ENCODE assay signal across 16 mouse cellular contexts in the genomic region with DNA sequence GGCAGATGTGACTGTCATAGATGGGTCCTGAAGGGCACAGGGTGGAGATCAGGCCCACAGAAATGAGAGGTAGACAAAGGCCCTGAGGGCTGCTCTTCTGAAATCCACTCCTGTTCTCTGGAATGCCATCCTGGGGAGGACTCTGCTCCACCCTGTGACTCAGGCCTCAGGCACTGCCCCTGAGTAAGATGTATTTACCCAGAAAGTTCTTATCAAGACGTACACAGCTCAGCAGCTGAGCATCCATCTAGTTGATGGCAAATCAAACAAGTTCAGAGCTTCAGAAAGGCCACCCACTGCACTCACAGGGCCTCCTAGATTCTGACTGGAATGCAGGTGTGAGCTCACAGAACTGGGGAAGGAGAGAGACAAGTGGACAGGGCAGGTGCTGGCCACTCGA. TPM values are rescaled to one million over a fixed set of nuclear protein-coding genes. Genes with fewer than 3 reads are reported as not detected.
DNase-seq lines count a peak whose midpoint lies in the region; ATAC-seq and TF ChIP-seq lines count a peak whose summit lies in the region.
"Had no signal": no experiment of that assay in that cellular context is flagged by ENCODE, and none has a peak within 500 bp of the region (broad histone marks: within the 10 kb centered on the region; RNA-seq: fewer than 3 reads in every experiment).

No protein-coding gene starts in this region.

- in situ Hi-C loops in Patski (cut with MboI; ENCODE audit: low pct_unique_long_range_greater_than_20kb): no loop called here

- H3K9ac ChIP-seq in forebrain, embryonic 13.5 days: no peak overlapping the region
- H3K9ac ChIP-seq in liver, embryonic 14.5 days (replicated peaks): peak overlapping the region; percentile 59
- H3K9ac ChIP-seq: heart, embryonic 15.5 days; hindbrain, embryonic 15.5 days; limb, embryonic 15.5 days had no signal

- H3K4me2 ChIP-seq in forebrain, embryonic 13.5 days: no peak overlapping the region
- H3K4me2 ChIP-seq in liver, embryonic 14.5 days (ENCODE audit: low read depth): peak overlapping the region; percentile 52
- H3K4me2 ChIP-seq: heart, embryonic 15.5 days; hindbrain, embryonic 15.5 days; limb, embryonic 15.5 days had no signal

- peak; percentile 61 for TF ChIP-seq EP300 in liver, embryonic 14.5 days (IDR thresholded peaks at IDR 0.05; ENCODE audit: low read depth)

- TF ChIP-seq CTCF in Patski (IDR thresholded peaks at IDR 0.05): no peak
- no peak for TF ChIP-seq CTCF in liver, embryonic 14.5 days (IDR thresholded peaks at IDR 0.05; ENCODE audit: low read depth)

- CTCF ChIA-PET in Patski (lab: Charles Lee): interaction anchor here (1.4 kb wide), 1 partner anchor 161 kb away, joined by 4 read pairs; no protein-coding TSS in a partner anchor

- peaks cover 10% of the 10 kb centered on the region for H3K4me1 ChIP-seq in forebrain, embryonic 10.5 days
- no peaks in the 10 kb centered on the region for H3K4me1 ChIP-seq in forebrain, embryonic 13.5 days
- H3K4me1 ChIP-seq in liver, embryonic 14.5 days (replicated peaks; ENCODE audit: control insufficient read depth in 2 of 2, insufficient read depth in 2 of 2, low read length in 1 of 2): peaks cover 29 to 43% of the 10 kb centered on the region in 2 experiments
- H3K4me1 ChIP-seq: heart, embryonic 15.5 days; hindbrain, embryonic 15.5 days; limb, embryonic 15.5 days had no signal

- POLR2A ChIA-PET in Patski (lab: Charles Lee): interaction anchor here (0.6 kb wide), 2 partner anchors 76 to 145 kb away, joined by 3 to 4 read pairs; no protein-coding TSS in a partner anchor

- peak overlapping the region; percentile 45; the same call in 1 of the 2 replicates for H3K27ac ChIP-seq in forebrain, embryonic 10.5 days
- H3K27ac ChIP-seq in forebrain, embryonic 13.5 days: no peak overlapping the region
- peak overlapping the region; percentile 90 for H3K27ac ChIP-seq in liver, embryonic 14.5 days
- H3K27ac ChIP-seq: gastrocnemius, adult 2 months; heart, embryonic 15.5 days; hindbrain, embryonic 15.5 days; limb, embryonic 15.5 days had no signal

- WGBS in forebrain, embryonic 10.5 days: 65% methylated on average over 2 of the region's 2 CpGs
- 70% methylated on average over 2 of the region's 2 CpGs for WGBS in forebrain, embryonic 13.5 days
- 13% methylated on average over 2 of the region's 2 CpGs for WGBS in liver, embryonic 14.5 days (ENCODE audit: insufficient replicate concordance)

- H3K27me3 ChIP-seq in forebrain, embryonic 10.5 days (ENCODE audit: poor library complexity, severe bottlenecking): peaks cover 30% of the 10 kb centered on the region
- no peaks in the 10 kb centered on the region for H3K27me3 ChIP-seq in forebrain, embryonic 13.5 days
- no peaks in the 10 kb centered on the region for H3K27me3 ChIP-seq in Patski
- no peaks in the 10 kb centered on the region for H3K27me3 ChIP-seq in liver, embryonic 14.5 days (ENCODE audit: control insufficient read depth, insufficient read depth, low read length)
- H3K27me3 ChIP-seq: hindbrain, embryonic 15.5 days; limb, embryonic 15.5 days had no signal

- no peaks in the 10 kb centered on the region for H3K36me3 ChIP-seq in forebrain, embryonic 10.5 days (replicated peaks)
- no peaks in the 10 kb centered on the region for H3K36me3 ChIP-seq in forebrain, embryonic 13.5 days (ENCODE audit: poor library complexity, severe bottlenecking)
- H3K36me3 ChIP-seq in liver, embryonic 14.5 days (replicated peaks; ENCODE audit: control insufficient read depth, insufficient read depth, low read depth): no peaks in the 10 kb centered on the region
- H3K36me3 ChIP-seq: heart, embryonic 15.5 days; hindbrain, embryonic 15.5 days; limb, embryonic 15.5 days had no signal

- no peaks in the 10 kb centered on the region for H3K9me3 ChIP-seq in forebrain, embryonic 10.5 days
- no peaks in the 10 kb centered on the region for H3K9me3 ChIP-seq in forebrain, embryonic 13.5 days (replicated peaks)
- no peaks in the 10 kb centered on the region for H3K9me3 ChIP-seq in liver, embryonic 14.5 days (ENCODE audit: control insufficient read depth, low read length)
- H3K9me3 ChIP-seq: heart, embryonic 15.5 days; hindbrain, embryonic 15.5 days; limb, embryonic 15.5 days had no signal

- DNase-seq in forebrain, embryonic 10.5 days (ENCODE audit: extremely low spot score, low spot score): no peak
- no peak for DNase-seq in Patski (ENCODE audit: low read depth, low spot score)
- DNase-seq in liver, embryonic 14.5 days (ENCODE audit: low read depth in 3 of 3, low spot score in 3 of 3): peak; percentile 52 to 69 (median 59)
- DNase-seq in lung, postnatal 4 days: peak; percentile 44 to 77
- no peak for DNase-seq in frontal cortex, postnatal 36 days (ENCODE audit: low spot score in 2 of 2)
- DNase-seq in cerebellum, adult 9-11 months: no peak
- no peak for DNase-seq in cerebellum, postnatal 14 days
- DNase-seq: B cell, adult 2 months; embryo, embryonic 11 days; gastrocnemius, adult 2 months; kidney, postnatal 10 days; right cerebral cortex, postnatal 25 days had no signal

- H3K4me3 ChIP-seq in forebrain, embryonic 10.5 days: no peak overlapping the region
- H3K4me3 ChIP-seq in forebrain, embryonic 13.5 days: no peak overlapping the region
- no peak overlapping the region for H3K4me3 ChIP-seq in liver, embryonic 14.5 days (ENCODE audit: insufficient read depth in 1 of 2, low read depth in 2 of 2, low read length in 2 of 2)
- H3K4me3 ChIP-seq: gastrocnemius, adult 2 months; heart, embryonic 15.5 days; hindbrain, embryonic 15.5 days; limb, embryonic 15.5 days had no signal

- ATAC-seq in forebrain, embryonic 13.5 days: no peak
- peak; percentile 64 for ATAC-seq in Patski
- peak; percentile 92 for ATAC-seq in liver, embryonic 14.5 days (ENCODE audit: insufficient read depth)

RNA-seq across cellular contexts. Expression of gene Ano1, which starts 4.0 kb away (rescaled TPM):
- polyA plus RNA-seq in forebrain, embryonic 10.5 days (2016; fragmentation: Nextera tagmentation; extraction: Ambion mirVana): 17.9 and 22.3 TPM in 2 replicates
- polyA plus RNA-seq in forebrain, embryonic 13.5 days (2015; fragmentation: Nextera tagmentation; extraction: Ambion mirVana): 12.3 and 14.3 TPM in 2 replicates
- polyA plus RNA-seq in Patski (2021): 0.49 TPM
- polyA plus RNA-seq in liver, embryonic 14.5 days (2012; rRNA removed): 1.5 and 1.6 TPM in 2 replicates
- 1.4 and 2.1 TPM in 2 replicates for polyA plus RNA-seq in liver, embryonic 14.5 days (2014; fragmentation: Nextera tagmentation; extraction: Ambion mirVana)

Comparison
In these comparisons a context has a peak if more than half of its experiments do, and no peak if none do; other contexts are left out.
1. DNase-seq: peak in liver, embryonic 14.5 days (3 of 3) and lung, postnatal 4 days (2 of 2); none in forebrain, embryonic 10.5 days (single experiment), Patski (single experiment), frontal cortex, postnatal 36 days (0 of 2), cerebellum, adult 9-11 months (single experiment) and cerebellum, postnatal 14 days (0 of 2).